Mouse (Mus musculus) bone marrow, adult 2 months (tissue): ENCODE data around the gene Tbc1d1.

ENCODE experiments used
- CTCF ChIP-seq: fragments of 200-500 bp; IDR thresholded peaks from 2 replicates; pipeline ENCODE4 v1.5.1; 2011; ENCODE audit warnings: low read length, control low read depth; ENCODE audit not compliant: control insufficient read depth, insufficient read depth
- POLR2A ChIP-seq: fragments of 200-500 bp; IDR thresholded peaks from 2 replicates; pipeline ENCODE4 v1.6.1; 2011; ENCODE audit warnings: low read depth, mild to moderate bottlenecking, control low read depth, low read length, borderline replicate concordance; ENCODE audit not compliant: control insufficient read depth

DNA sequence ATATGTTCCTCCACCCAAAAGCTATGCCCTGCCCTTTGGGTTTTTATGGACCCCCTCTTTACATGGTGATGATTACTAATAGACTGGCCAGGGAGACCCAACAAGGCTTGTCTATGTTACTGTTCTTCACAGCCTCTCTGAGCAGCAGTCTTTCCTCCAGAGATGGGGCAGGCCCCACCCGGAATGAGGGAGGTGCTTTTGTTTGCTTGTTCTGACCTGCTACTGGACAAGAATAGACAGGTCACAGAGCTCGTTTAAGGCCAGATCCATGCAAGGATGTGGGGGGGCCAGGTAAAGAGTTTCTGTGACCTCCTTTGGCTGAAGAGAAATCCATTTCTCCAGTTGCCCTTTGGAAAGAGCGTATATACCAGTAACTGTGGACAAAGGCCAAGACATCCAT is 72.1 kb downstream of the Tbc1d1 start:
- TF ChIP-seq POLR2A: no peak
- no peak for TF ChIP-seq CTCF
